Mouse (Mus musculus): ENCODE measurements around the gene Hfm1. TPM values are rescaled to one million over a fixed set of nuclear protein-coding genes. Genes with fewer than 3 reads are reported as not detected.

Hfm1 gene
- polyA plus RNA-seq, 1 experiment: not detected

DNA sequence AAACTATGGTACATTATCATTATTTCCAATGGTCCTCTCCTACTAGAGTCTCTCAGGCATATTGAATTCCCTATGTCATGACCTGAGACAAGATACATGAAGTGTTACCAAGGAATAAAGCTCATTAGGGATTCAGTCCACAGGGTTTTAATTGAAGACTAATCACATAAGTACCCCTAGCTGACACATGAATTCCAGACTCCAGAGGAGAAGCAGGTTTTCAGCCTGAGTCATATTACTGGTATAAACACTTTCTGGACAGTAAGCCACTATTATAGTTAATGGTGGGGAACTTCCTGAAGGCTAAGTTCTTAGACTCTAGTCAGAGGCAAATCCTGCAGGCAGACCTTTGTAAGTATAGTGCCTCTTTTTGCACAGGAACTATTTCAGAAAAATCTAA is 6.8 kb downstream of the Hfm1 start:
- H3K36me3 ChIP-seq (ENCODE audit: control insufficient read depth, insufficient read depth, low read length): no peaks in the 10 kb centered on the region
- no peak for DNase-seq (ENCODE audit: low read depth in 1 of 2, low spot score in 2 of 2)
- TF ChIP-seq POLR2A (IDR thresholded peaks at IDR 0.05; ENCODE audit: low read depth, low read length) (no peak), CTCF (IDR thresholded peaks at IDR 0.05; ENCODE audit: extremely low read depth, insufficient read depth, insufficient read length, insufficient replicate concordance) (no peak)
- H3K4me3 ChIP-seq (ENCODE audit: extremely low read depth, insufficient read depth, insufficient read length): no peak overlapping the region
- H3K27me3 ChIP-seq (ENCODE audit: control insufficient read depth, insufficient read depth, low read length): no peaks in the 10 kb centered on the region
- no peak overlapping the region for H3K27ac ChIP-seq (ENCODE audit: insufficient read depth, low read length)
- H3K4me1 ChIP-seq (ENCODE audit: control insufficient read depth, insufficient read depth, insufficient read length): no peaks in the 10 kb centered on the region

- WGBS: 33% methylated on average over 2 of the region's 2 CpGs
- H3K27me3 ChIP-seq (ENCODE audit: control insufficient read depth, insufficient read depth, low read length): no peaks in the 10 kb centered on the region
- no peaks in the 10 kb centered on the region for H3K36me3 ChIP-seq (ENCODE audit: control insufficient read depth, insufficient read depth, low read length)
- no peak overlapping the region for H3K4me3 ChIP-seq (ENCODE audit: extremely low read depth, insufficient read depth, insufficient read length)
- H3K27ac ChIP-seq (ENCODE audit: insufficient read depth, low read length): no peak overlapping the region
- no peak for DNase-seq (ENCODE audit: low read depth in 1 of 2, low spot score in 2 of 2)
- no peak for TF ChIP-seq POLR2A (IDR thresholded peaks at IDR 0.05; ENCODE audit: low read depth, low read length)
- no peak for TF ChIP-seq CTCF (IDR thresholded peaks at IDR 0.05; ENCODE audit: extremely low read depth, insufficient read depth, insufficient read length, insufficient replicate concordance)
- peaks cover 3% of the 10 kb centered on the region for H3K4me1 ChIP-seq (ENCODE audit: control insufficient read depth, insufficient read depth, insufficient read length)
Observed at GRCm38 (mm10) chr5:106896879-106897278, 29.2 kb downstream of the Hfm1 start.

DNA sequence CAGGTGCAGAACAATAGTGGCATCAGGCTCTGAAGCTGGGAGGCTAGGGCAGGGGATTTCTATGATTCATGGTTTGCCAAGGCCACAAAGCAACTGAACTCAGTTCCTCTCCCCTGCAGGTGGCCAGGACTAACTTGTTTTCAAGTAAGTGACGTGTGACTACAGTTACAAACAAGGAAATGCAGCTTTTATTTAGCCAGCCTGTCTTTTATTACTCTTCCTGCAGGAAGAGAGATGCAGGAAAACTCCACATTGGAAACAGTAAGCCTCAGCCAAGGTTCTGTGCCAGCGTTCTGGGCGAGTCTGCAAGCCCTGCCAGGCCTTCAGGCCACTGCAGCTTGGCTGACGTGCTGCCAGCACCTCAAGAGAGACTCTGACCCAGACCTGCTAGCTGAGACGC is 34.3 kb downstream of the Hfm1 start:
- Histone ChIP-seq H3K4me1 (ENCODE audit: control insufficient read depth, insufficient read depth, insufficient read length) (peaks cover 14% of the 10 kb centered on the region), H3K27me3 (ENCODE audit: control insufficient read depth, insufficient read depth, low read length) (no peaks in the 10 kb centered on the region), H3K27ac (ENCODE audit: insufficient read depth, low read length) (peak overlapping the region; percentile 90), H3K4me3 (ENCODE audit: extremely low read depth, insufficient read depth, insufficient read length) (no peak overlapping the region), H3K36me3 (ENCODE audit: control insufficient read depth, insufficient read depth, low read length) (no peaks in the 10 kb centered on the region)
- DNase-seq (ENCODE audit: low read depth in 1 of 2, low spot score in 2 of 2): peak; percentile 24 to 57
- WGBS: 7% methylated on average over 5 of the region's 5 CpGs
- TF ChIP-seq CTCF (IDR thresholded peaks at IDR 0.05; ENCODE audit: extremely low read depth, insufficient read depth, insufficient read length, insufficient replicate concordance) (no peak), POLR2A (IDR thresholded peaks at IDR 0.05; ENCODE audit: low read depth, low read length) (no peak)

- H3K36me3 ChIP-seq (ENCODE audit: control insufficient read depth, insufficient read depth, low read length): no peaks in the 10 kb centered on the region
- no peak overlapping the region for H3K4me3 ChIP-seq (ENCODE audit: extremely low read depth, insufficient read depth, insufficient read length)
- peaks cover 16% of the 10 kb centered on the region for H3K4me1 ChIP-seq (ENCODE audit: control insufficient read depth, insufficient read depth, insufficient read length)
- no peak for DNase-seq (ENCODE audit: low read depth in 1 of 2, low spot score in 2 of 2)
- H3K27me3 ChIP-seq (ENCODE audit: control insufficient read depth, insufficient read depth, low read length): no peaks in the 10 kb centered on the region
- peak overlapping the region; percentile 39 for H3K27ac ChIP-seq (ENCODE audit: insufficient read depth, low read length)
- TF ChIP-seq POLR2A (IDR thresholded peaks at IDR 0.05; ENCODE audit: low read depth, low read length) (no peak), CTCF (IDR thresholded peaks at IDR 0.05; ENCODE audit: extremely low read depth, insufficient read depth, insufficient read length, insufficient replicate concordance) (no peak)
- WGBS: 5% methylated on average over 1 of the region's 1 CpGs
Observed at GRCm38 (mm10) chr5:106887303-106888071, 38.6 kb downstream of the Hfm1 start.

GRCm38 (mm10) chr5:106885517-106885916 is 40.6 kb downstream of the Hfm1 start:
- WGBS: 52% methylated on average over 4 of the region's 4 CpGs
- Histone ChIP-seq H3K27ac (ENCODE audit: insufficient read depth, low read length) (peak overlapping the region; percentile 23; the same call in 1 of the 2 replicates), H3K4me1 (ENCODE audit: control insufficient read depth, insufficient read depth, insufficient read length) (peaks cover 7% of the 10 kb centered on the region; the same call in 1 of the 2 replicates)

DNA sequence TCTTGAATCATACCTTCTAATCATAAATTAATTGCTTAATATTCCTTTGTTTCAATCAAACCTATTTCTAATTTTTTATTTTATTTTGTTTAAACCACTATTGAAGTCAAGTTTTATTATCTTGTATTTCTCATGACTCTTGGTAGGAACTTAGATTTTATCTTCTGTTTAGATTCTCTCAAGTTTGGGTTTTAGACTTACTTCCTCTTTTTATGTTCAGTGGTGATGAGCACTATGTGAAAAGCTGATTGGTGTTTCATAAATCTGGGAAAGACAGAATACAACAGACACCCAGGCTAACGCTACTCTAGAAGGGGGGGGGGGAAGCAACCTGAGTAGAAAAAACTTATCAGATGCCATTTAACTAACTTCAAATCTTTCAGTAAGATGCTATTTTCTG is 49.7 kb downstream of the Hfm1 start:
- Histone ChIP-seq H3K27ac (ENCODE audit: insufficient read depth, low read length) (no peak overlapping the region), H3K36me3 (ENCODE audit: control insufficient read depth, insufficient read depth, low read length) (no peaks in the 10 kb centered on the region), H3K4me3 (ENCODE audit: extremely low read depth, insufficient read depth, insufficient read length) (no peak overlapping the region), H3K4me1 (ENCODE audit: control insufficient read depth, insufficient read depth, insufficient read length) (no peaks in the 10 kb centered on the region), H3K27me3 (ENCODE audit: control insufficient read depth, insufficient read depth, low read length) (no peaks in the 10 kb centered on the region)
- WGBS: 16% methylated on average over 1 of the region's 1 CpGs
- no peak for DNase-seq (ENCODE audit: low read depth in 1 of 2, low spot score in 2 of 2)
- TF ChIP-seq CTCF (IDR thresholded peaks at IDR 0.05; ENCODE audit: extremely low read depth, insufficient read depth, insufficient read length, insufficient replicate concordance) (no peak), POLR2A (IDR thresholded peaks at IDR 0.05; ENCODE audit: low read depth, low read length) (no peak)

More at GRCm38 (mm10) chr5:106885517-106885916, 40.6 kb downstream of the Hfm1 start:
- no peaks in the 10 kb centered on the region for H3K36me3 ChIP-seq (ENCODE audit: control insufficient read depth, insufficient read depth, low read length)
- H3K4me3 ChIP-seq (ENCODE audit: extremely low read depth, insufficient read depth, insufficient read length): no peak overlapping the region
- no peak for TF ChIP-seq POLR2A (IDR thresholded peaks at IDR 0.05; ENCODE audit: low read depth, low read length)
- TF ChIP-seq CTCF (IDR thresholded peaks at IDR 0.05; ENCODE audit: extremely low read depth, insufficient read depth, insufficient read length, insufficient replicate concordance): no peak
- no peaks in the 10 kb centered on the region for H3K27me3 ChIP-seq (ENCODE audit: control insufficient read depth, insufficient read depth, low read length)
- DNase-seq (ENCODE audit: low read depth in 1 of 2, low spot score in 2 of 2): no peak

DNA sequence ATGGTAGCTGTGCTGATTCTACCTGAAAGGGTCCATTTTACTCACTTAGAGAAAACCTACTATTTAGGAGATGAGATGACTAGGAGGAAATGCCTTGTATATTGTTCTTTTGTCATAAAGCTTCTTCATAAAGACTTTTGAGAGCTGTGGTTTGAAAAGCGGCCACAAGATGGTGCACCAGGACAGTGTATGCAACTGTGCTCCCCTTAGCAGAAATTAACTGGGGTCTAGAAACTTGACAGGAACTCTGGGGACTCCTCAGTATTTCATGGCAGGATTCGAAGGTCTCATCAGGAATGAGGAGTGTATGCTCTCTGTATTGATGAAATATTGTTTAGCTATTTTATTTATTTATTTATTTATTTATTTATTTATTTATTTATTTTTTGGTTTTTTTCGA is 65.7 kb downstream of the Hfm1 start:
- Histone ChIP-seq H3K27me3 (ENCODE audit: control insufficient read depth, insufficient read depth, low read length) (no peaks in the 10 kb centered on the region), H3K4me3 (ENCODE audit: extremely low read depth, insufficient read depth, insufficient read length) (no peak overlapping the region), H3K4me1 (ENCODE audit: control insufficient read depth, insufficient read depth, insufficient read length) (no peaks in the 10 kb centered on the region), H3K36me3 (ENCODE audit: control insufficient read depth, insufficient read depth, low read length) (no peaks in the 10 kb centered on the region), H3K27ac (ENCODE audit: insufficient read depth, low read length) (no peak overlapping the region)
- no peak for TF ChIP-seq POLR2A (IDR thresholded peaks at IDR 0.05; ENCODE audit: low read depth, low read length)
- peak; percentile 77; the same call in 1 of the 2 replicates for TF ChIP-seq CTCF (IDR thresholded peaks at IDR 0.05; ENCODE audit: extremely low read depth, insufficient read depth, insufficient read length, insufficient replicate concordance)
- DNase-seq (ENCODE audit: low read depth in 1 of 2, low spot score in 2 of 2): peak; percentile 47 to 62
- 31% methylated on average over 3 of the region's 3 CpGs for WGBS

Measured in spleen, adult 2 months (tissue).